Mouse (Mus musculus): ENCODE measurements at regions not wholly inside any gene's neighbourhood (a gene's known extent, or its start where the extent isn't known, plus 50 kb on each side); places are given as distances from the start of the nearest gene placed in this dataset.

- H3K27me3 ChIP-seq: peaks cover 8% of the 10 kb centered on the region
- POLR2A ChIA-PET: no interaction called here
- in situ Hi-C loops (cut with MboI; ENCODE audit: low pct_unique_long_range_greater_than_20kb): no loop called here
- no peak for TF ChIP-seq CTCF (IDR thresholded peaks at IDR 0.05)
- CTCF ChIA-PET: interaction anchor here (0.8 to 1.6 kb wide), 2 partner anchors 8 to 11 kb away, joined by 3 read pairs; no protein-coding TSS in a partner anchor
- no peak for ATAC-seq
- no peak for DNase-seq (ENCODE audit: low read depth, low spot score)
These were observed 52.0 kb upstream of the C030005K15Rik start for GRCm38 (mm10) chr10:97778531-97778930.

GRCm38 (mm10) chr10:97779335-97779734 lies 52.8 kb upstream of the C030005K15Rik start:
- TF ChIP-seq CTCF (IDR thresholded peaks at IDR 0.05): no peak
- peaks cover 8% of the 10 kb centered on the region for H3K27me3 ChIP-seq
- no peak for DNase-seq (ENCODE audit: low read depth, low spot score)
- ChIA-PET POLR2A (interaction anchor here (0.6 kb wide), 1 partner anchor 11 kb away, joined by 5 read pairs; no protein-coding TSS in a partner anchor), CTCF (no interaction called here)
- ATAC-seq: no peak
- in situ Hi-C loops (cut with MboI; ENCODE audit: low pct_unique_long_range_greater_than_20kb): no loop called here

- TF ChIP-seq CTCF (IDR thresholded peaks at IDR 0.05): no peak
- in situ Hi-C loops (cut with MboI; ENCODE audit: low pct_unique_long_range_greater_than_20kb): no loop called here
- ChIA-PET POLR2A (no interaction called here), CTCF (no interaction called here)
- ATAC-seq (no peak), DNase-seq (ENCODE audit: low read depth, low spot score) (no peak)
- peaks cover 6% of the 10 kb centered on the region for H3K27me3 ChIP-seq
These were observed 67.2 kb upstream of the C030005K15Rik start for GRCm38 (mm10) chr10:97793804-97794203.

- peaks cover 3% of the 10 kb centered on the region for H3K27me3 ChIP-seq
- ChIA-PET CTCF (no interaction called here), POLR2A (no interaction called here)
- TF ChIP-seq CTCF (IDR thresholded peaks at IDR 0.05): no peak
- in situ Hi-C loops (cut with MboI; ENCODE audit: low pct_unique_long_range_greater_than_20kb): no loop called here
- DNase-seq (ENCODE audit: low read depth, low spot score): no peak
- no peak for ATAC-seq
These were observed 75.1 kb upstream of the C030005K15Rik start for GRCm38 (mm10) chr10:97801448-97802265.

- in situ Hi-C loops (cut with MboI; ENCODE audit: low pct_unique_long_range_greater_than_20kb): no loop called here
- TF ChIP-seq CTCF (IDR thresholded peaks at IDR 0.05): no peak
- POLR2A ChIA-PET: no interaction called here
- no peak for ATAC-seq
- CTCF ChIA-PET: no interaction called here
- H3K27me3 ChIP-seq: peaks cover 3% of the 10 kb centered on the region
- no peak for DNase-seq (ENCODE audit: low read depth, low spot score)
These were observed 81.4 kb upstream of the C030005K15Rik start for GRCm38 (mm10) chr10:97807947-97808346.

- H3K27me3 ChIP-seq: peaks cover 6% of the 10 kb centered on the region
- DNase-seq (ENCODE audit: low read depth, low spot score): no peak
- ChIA-PET POLR2A (no interaction called here), CTCF (interaction anchor here (0.6 kb wide), 1 partner anchor 529 kb away, joined by 3 read pairs; no protein-coding TSS in a partner anchor)
- in situ Hi-C loops (cut with MboI; ENCODE audit: low pct_unique_long_range_greater_than_20kb): loop anchor here (10.0 kb wide), 1 partner anchor 1242 kb away; no protein-coding TSS in a partner anchor
- ATAC-seq: no peak
- TF ChIP-seq CTCF (IDR thresholded peaks at IDR 0.05): peak; percentile 57
These were observed 116.0 kb upstream of the C030005K15Rik start for GRCm38 (mm10) chr10:97842574-97842973.

GRCm38 (mm10) chr10:97851487-97851886 lies 124.9 kb upstream of the C030005K15Rik start:
- in situ Hi-C loops (cut with MboI; ENCODE audit: low pct_unique_long_range_greater_than_20kb): no loop called here
- TF ChIP-seq CTCF (IDR thresholded peaks at IDR 0.05): no peak
- CTCF ChIA-PET: no interaction called here

GRCm38 (mm10) chr10:97877088-97877487 lies 150.5 kb upstream of the C030005K15Rik start:
- in situ Hi-C loops (cut with MboI; ENCODE audit: low pct_unique_long_range_greater_than_20kb): no loop called here
- ChIA-PET POLR2A (no interaction called here), CTCF (no interaction called here)
- DNase-seq (ENCODE audit: low read depth, low spot score): no peak
- no peaks in the 10 kb centered on the region for H3K27me3 ChIP-seq
- no peak for TF ChIP-seq CTCF (IDR thresholded peaks at IDR 0.05)
- ATAC-seq: no peak

More at GRCm38 (mm10) chr10:97851487-97851886, 124.9 kb upstream of the C030005K15Rik start:
- ATAC-seq (no peak), DNase-seq (ENCODE audit: low read depth, low spot score) (no peak)
- POLR2A ChIA-PET: no interaction called here
- no peaks in the 10 kb centered on the region for H3K27me3 ChIP-seq

GRCm38 (mm10) chr10:97886049-97886448 lies 159.5 kb upstream of the C030005K15Rik start:
- in situ Hi-C loops (cut with MboI; ENCODE audit: low pct_unique_long_range_greater_than_20kb): no loop called here
- ATAC-seq: no peak
- H3K27me3 ChIP-seq: no peaks in the 10 kb centered on the region
- ChIA-PET CTCF (no interaction called here), POLR2A (no interaction called here)
- no peak for TF ChIP-seq CTCF (IDR thresholded peaks at IDR 0.05)
- no peak for DNase-seq (ENCODE audit: low read depth, low spot score)

GRCm38 (mm10) chr10:97905793-97906192 lies 179.2 kb upstream of the C030005K15Rik start:
- in situ Hi-C loops (cut with MboI; ENCODE audit: low pct_unique_long_range_greater_than_20kb): no loop called here
- ATAC-seq (no peak), DNase-seq (ENCODE audit: low read depth, low spot score) (no peak)
- TF ChIP-seq CTCF (IDR thresholded peaks at IDR 0.05): no peak
- CTCF ChIA-PET: no interaction called here
- no peaks in the 10 kb centered on the region for H3K27me3 ChIP-seq
- POLR2A ChIA-PET: no interaction called here

- no peak for TF ChIP-seq CTCF (IDR thresholded peaks at IDR 0.05)
- ChIA-PET POLR2A (no interaction called here), CTCF (interaction anchor here (0.6 to 1.0 kb wide), 3 partner anchors 15 to 176 kb away, joined by 3 to 4 read pairs (median 3); no protein-coding TSS in a partner anchor)
- ATAC-seq (peak; percentile 39), DNase-seq (ENCODE audit: low read depth, low spot score) (no peak)
- no peaks in the 10 kb centered on the region for H3K27me3 ChIP-seq
- in situ Hi-C loops (cut with MboI; ENCODE audit: low pct_unique_long_range_greater_than_20kb): no loop called here
These were observed 199.0 kb upstream of the C030005K15Rik start for GRCm38 (mm10) chr10:97925568-97925967.
